Mouse (Mus musculus) stomach, embryonic 16.5 days (tissue): ENCODE results near the gene Zfp687. TPM values are rescaled to one million over a fixed set of nuclear protein-coding genes. Genes with fewer than 3 reads are reported as not detected.

Experiments used
- ATAC-seq: fragments of 200-750 bp; cut with Nextera tagmentation; 2 replicates; pipeline ENCODE4 v1.8.0; 2017; ENCODE audit warnings: moderate number of reproducible peaks, moderate TSS enrichment; ENCODE audit not compliant: insufficient read depth, low FRiP score
- H3K27ac ChIP-seq: fragments of 300-500 bp; sonication (generic); 2 replicates; pipeline ENCODE4 v1.5.1; 2014; ENCODE audit warnings: low read length
- H3K27me3 ChIP-seq: fragments of 300-500 bp; sonication (generic); 2 replicates; pipeline ENCODE4 v1.6.1; 2014; ENCODE audit warnings: low read length, control low read depth, mixed read lengths; ENCODE audit not compliant: control insufficient read depth, insufficient read depth
- H3K36me3 ChIP-seq: fragments of 300-500 bp; sonication (generic); 2 replicates; pipeline ENCODE4 v1.6.1; 2014; ENCODE audit warnings: low read length; ENCODE audit not compliant: control insufficient read depth, insufficient read depth
- H3K4me1 ChIP-seq: fragments of 300-500 bp; sonication (generic); 2 replicates; pipeline ENCODE4 v1.6.1; 2014; ENCODE audit warnings: low read length, control low read depth, mixed read lengths; ENCODE audit not compliant: control insufficient read depth, insufficient read depth
- H3K4me2 ChIP-seq: fragments of 300-500 bp; sonication (generic); 2 replicates; pipeline ENCODE4 v1.6.1; 2014; ENCODE audit warnings: low read depth, low read length, mixed read lengths
- H3K4me3 ChIP-seq: fragments of 300-500 bp; sonication (generic); replicated peaks from 2 replicates; pipeline ENCODE4 v1.5.1; 2014; ENCODE audit warnings: mild to moderate bottlenecking, low read length
- H3K9ac ChIP-seq: fragments of 300-500 bp; sonication (generic); 2 replicates; pipeline ENCODE4 v1.6.1; 2014; ENCODE audit warnings: low read length
- H3K9me3 ChIP-seq: fragments of 300-500 bp; sonication (generic); replicated peaks from 2 replicates; pipeline ENCODE4 v1.6.1; 2016; ENCODE audit warnings: low read length, control low read depth; ENCODE audit not compliant: control insufficient read depth
- WGBS: fragments of 180-500 bp; shearing (Covaris S2); extraction: QIAGEN DNeasy Blood & Tissue Kit; methylation state at CpG from one replicate; pipeline ENCODE4 v1.1.7; 2014; 5-methylcytosine and 5-hydroxymethylcytosine counted together
- polyA plus RNA-seq: library from polyadenylated mRNA; unstranded; fragments of >200 nt; fragmentation: Nextera tagmentation; extraction: Ambion mirVana; gene quantifications from 2 replicates; pipeline ENCODE4 v1.2.1, GENCODE M21; 2015

Zfp687 gene
- 20.4 and 22.6 TPM in 2 replicates for polyA plus RNA-seq

GRCm38 (mm10) chr3:95015337-95015872, at the start of gene Zfp687:
Zfp687 (minus strand) TSS chr3:95015448.
- WGBS = under 1% methylated on average over 34 of the region's 37 CpGs
- Histone ChIP-seq H3K4me2 (peak within 1 kb of the TSS; percentile 87), H3K4me3 (peak within 1 kb of the TSS; percentile 81), H3K27ac (peak within 1 kb of the TSS; percentile 99), H3K9me3 (no peaks in the 10 kb centered on the region), H3K36me3 (peaks cover 7% of the 10 kb centered on the region; the same call in 1 of the 2 replicates), H3K4me1 (peaks cover 23% of the 10 kb centered on the region; the same call in 1 of the 2 replicates), H3K27me3 (no peaks in the 10 kb centered on the region), H3K9ac (peak within 1 kb of the TSS; percentile 84)
- ATAC-seq = peak; percentile 98

- H3K36me3 ChIP-seq = peaks cover 25% of the 10 kb centered on the region
- no peaks in the 10 kb centered on the region for H3K4me1 ChIP-seq
- H3K27me3 ChIP-seq = no peaks in the 10 kb centered on the region
- ATAC-seq = no peak
- no peak overlapping the region for H3K27ac ChIP-seq
- 92% methylated on average over 4 of the region's 4 CpGs for WGBS
- H3K4me3 ChIP-seq = no peak overlapping the region
- no peak overlapping the region for H3K4me2 ChIP-seq
- H3K9ac ChIP-seq = no peak overlapping the region
- no peaks in the 10 kb centered on the region for H3K9me3 ChIP-seq
Observed at GRCm38 (mm10) chr3:95063741-95064140, 48.5 kb upstream of the Zfp687 start.

GRCm38 (mm10) chr3:95058078-95058477, 42.8 kb upstream of the Zfp687 start:
- Histone ChIP-seq H3K27me3 (no peaks in the 10 kb centered on the region), H3K4me3 (no peak overlapping the region), H3K27ac (no peak overlapping the region), H3K9me3 (no peaks in the 10 kb centered on the region), H3K4me1 (peaks cover 15% of the 10 kb centered on the region), H3K9ac (no peak overlapping the region), H3K4me2 (no peak overlapping the region), H3K36me3 (0 out of 2 replicates have a peak, but pooled peaks cover 3% of the 10 kb centered on the region)
- 68% methylated on average over 8 of the region's 8 CpGs for WGBS
- no peak for ATAC-seq

GRCm38 (mm10) chr3:95056275-95056674, 41.0 kb upstream of the Zfp687 start:
- Histone ChIP-seq H3K4me3 (no peak overlapping the region), H3K4me1 (peaks cover 15% of the 10 kb centered on the region), H3K4me2 (no peak overlapping the region), H3K27ac (no peak overlapping the region), H3K9ac (no peak overlapping the region), H3K27me3 (no peaks in the 10 kb centered on the region), H3K9me3 (no peaks in the 10 kb centered on the region), H3K36me3 (no peaks in the 10 kb centered on the region)
- 66% methylated on average over 7 of the region's 7 CpGs for WGBS
- no peak for ATAC-seq

- Histone ChIP-seq H3K36me3 (no peaks in the 10 kb centered on the region), H3K27ac (peak overlapping the region; percentile 77), H3K4me2 (0 out of 2 replicates have a peak overlapping the region, but pooled peaks have one; percentile 20), H3K27me3 (no peaks in the 10 kb centered on the region), H3K4me1 (peaks cover 15% of the 10 kb centered on the region), H3K9ac (no peak overlapping the region), H3K9me3 (no peaks in the 10 kb centered on the region), H3K4me3 (no peak overlapping the region)
- WGBS = 13% methylated on average over 10 of the region's 10 CpGs
- ATAC-seq = peak; percentile 86
Observed at GRCm38 (mm10) chr3:95054481-95055260, 39.4 kb upstream of the Zfp687 start.

- Histone ChIP-seq H3K4me2 (no peak overlapping the region), H3K27me3 (no peaks in the 10 kb centered on the region), H3K9ac (no peak overlapping the region), H3K27ac (no peak overlapping the region), H3K4me1 (peaks cover 15% of the 10 kb centered on the region), H3K9me3 (no peaks in the 10 kb centered on the region), H3K4me3 (no peak overlapping the region), H3K36me3 (no peaks in the 10 kb centered on the region)
- ATAC-seq = no peak
- whole genome bisulfite sequencing = 42% methylated on average over 3 of the region's 3 CpGs
Observed at GRCm38 (mm10) chr3:95053701-95054100, 38.5 kb upstream of the Zfp687 start.

GRCm38 (mm10) chr3:95052959-95053358, 37.7 kb upstream of the Zfp687 start:
- no peak overlapping the region for H3K9ac ChIP-seq
- H3K4me3 ChIP-seq = no peak overlapping the region
- no peak overlapping the region for H3K4me2 ChIP-seq
- WGBS = 56% methylated on average over 1 of the region's 1 CpGs
- H3K27me3 ChIP-seq = no peaks in the 10 kb centered on the region
- H3K36me3 ChIP-seq = no peaks in the 10 kb centered on the region
- no peak for ATAC-seq
- H3K4me1 ChIP-seq = peaks cover 15% of the 10 kb centered on the region
- H3K9me3 ChIP-seq = no peaks in the 10 kb centered on the region
- H3K27ac ChIP-seq = no peak overlapping the region

GRCm38 (mm10) chr3:95047914-95048313, 32.7 kb upstream of the Zfp687 start:
- H3K9me3 ChIP-seq = no peaks in the 10 kb centered on the region
- no peaks in the 10 kb centered on the region for H3K4me1 ChIP-seq
- H3K4me2 ChIP-seq = no peak overlapping the region
- H3K36me3 ChIP-seq = no peaks in the 10 kb centered on the region
- no peak overlapping the region for H3K27ac ChIP-seq
- no peaks in the 10 kb centered on the region for H3K27me3 ChIP-seq
- no peak for ATAC-seq
- H3K4me3 ChIP-seq = no peak overlapping the region
- 75% methylated on average over 3 of the region's 3 CpGs for WGBS
- H3K9ac ChIP-seq = no peak overlapping the region

- Histone ChIP-seq H3K4me3 (no peak overlapping the region), H3K9ac (no peak overlapping the region), H3K27me3 (no peaks in the 10 kb centered on the region), H3K9me3 (no peaks in the 10 kb centered on the region), H3K36me3 (no peaks in the 10 kb centered on the region), H3K4me1 (peaks cover 2% of the 10 kb centered on the region; the same call in 1 of the 2 replicates), H3K4me2 (no peak overlapping the region), H3K27ac (no peak overlapping the region)
- WGBS = 78% methylated on average over 11 of the region's 11 CpGs
- no peak for ATAC-seq
Observed at GRCm38 (mm10) chr3:95046462-95047057, 31.3 kb upstream of the Zfp687 start.
